Mouse (Mus musculus): Measurements from ENCODE around the gene Ank2. TPM values are rescaled to one million over a fixed set of nuclear protein-coding genes. Genes with fewer than 3 reads are reported as not detected.

The Ank2 gene
- polyA plus RNA-seq, 1 experiment from 2014 or later = 189 TPM

GRCm38 (mm10) chr3:127282277-127282676 lies 216.9 kb downstream of the Ank2 start:
- H3K27me3 ChIP-seq (ENCODE audit: control insufficient read depth, insufficient read depth, low read depth, low read length) = no peaks in the 10 kb centered on the region
- H3K4me2 ChIP-seq (ENCODE audit: low read length) = no peak overlapping the region
- 86% methylated on average over 5 of the region's 5 CpGs for WGBS
- no peaks in the 10 kb centered on the region for H3K9me3 ChIP-seq (replicated peaks; ENCODE audit: control insufficient read depth, low read length, poor library complexity, severe bottlenecking)
- H3K27ac ChIP-seq (ENCODE audit: low read length) = no peak overlapping the region
- H3K9ac ChIP-seq (ENCODE audit: low read depth, low read length) = no peak overlapping the region
- no peaks in the 10 kb centered on the region for H3K4me1 ChIP-seq (ENCODE audit: control insufficient read depth, insufficient read depth, low read length)
- no peak overlapping the region for H3K4me3 ChIP-seq (ENCODE audit: low read depth, low read length)
- ATAC-seq = no peak
- H3K36me3 ChIP-seq (ENCODE audit: control insufficient read depth, insufficient read depth, low read length) = no peaks in the 10 kb centered on the region

GRCm38 (mm10) chr3:127281390-127281789 lies 217.8 kb downstream of the Ank2 start:
- 79% methylated on average over 3 of the region's 3 CpGs for WGBS
- ATAC-seq = no peak
- no peak overlapping the region for H3K9ac ChIP-seq (ENCODE audit: low read depth, low read length)
- H3K27ac ChIP-seq (ENCODE audit: low read length) = no peak overlapping the region
- no peaks in the 10 kb centered on the region for H3K9me3 ChIP-seq (replicated peaks; ENCODE audit: control insufficient read depth, low read length, poor library complexity, severe bottlenecking)
- H3K4me2 ChIP-seq (ENCODE audit: low read length) = no peak overlapping the region
- H3K4me3 ChIP-seq (ENCODE audit: low read depth, low read length) = no peak overlapping the region
- H3K4me1 ChIP-seq (ENCODE audit: control insufficient read depth, insufficient read depth, low read length) = no peaks in the 10 kb centered on the region
- H3K36me3 ChIP-seq (ENCODE audit: control insufficient read depth, insufficient read depth, low read length) = no peaks in the 10 kb centered on the region
- H3K27me3 ChIP-seq (ENCODE audit: control insufficient read depth, insufficient read depth, low read depth, low read length) = no peaks in the 10 kb centered on the region

GRCm38 (mm10) chr3:127280376-127280775 lies 218.8 kb downstream of the Ank2 start:
- no peaks in the 10 kb centered on the region for H3K36me3 ChIP-seq (ENCODE audit: control insufficient read depth, insufficient read depth, low read length)
- no peaks in the 10 kb centered on the region for H3K9me3 ChIP-seq (replicated peaks; ENCODE audit: control insufficient read depth, low read length, poor library complexity, severe bottlenecking)
- H3K4me2 ChIP-seq (ENCODE audit: low read length) = no peak overlapping the region
- H3K27me3 ChIP-seq (ENCODE audit: control insufficient read depth, insufficient read depth, low read depth, low read length) = no peaks in the 10 kb centered on the region
- no peaks in the 10 kb centered on the region for H3K4me1 ChIP-seq (ENCODE audit: control insufficient read depth, insufficient read depth, low read length)
- ATAC-seq = no peak
- H3K27ac ChIP-seq (ENCODE audit: low read length) = no peak overlapping the region
- H3K9ac ChIP-seq (ENCODE audit: low read depth, low read length) = no peak overlapping the region
- H3K4me3 ChIP-seq (ENCODE audit: low read depth, low read length) = no peak overlapping the region

- no peak overlapping the region for H3K4me2 ChIP-seq (ENCODE audit: low read length)
- 85% methylated on average over 6 of the region's 6 CpGs for WGBS
- no peak overlapping the region for H3K27ac ChIP-seq (ENCODE audit: low read length)
- H3K9ac ChIP-seq (ENCODE audit: low read depth, low read length) = no peak overlapping the region
- ATAC-seq = no peak
- H3K4me1 ChIP-seq (ENCODE audit: control insufficient read depth, insufficient read depth, low read length) = peaks cover 7% of the 10 kb centered on the region
- H3K9me3 ChIP-seq (replicated peaks; ENCODE audit: control insufficient read depth, low read length, poor library complexity, severe bottlenecking) = no peaks in the 10 kb centered on the region
- no peak overlapping the region for H3K4me3 ChIP-seq (ENCODE audit: low read depth, low read length)
- H3K27me3 ChIP-seq (ENCODE audit: control insufficient read depth, insufficient read depth, low read depth, low read length) = no peaks in the 10 kb centered on the region
- H3K36me3 ChIP-seq (ENCODE audit: control insufficient read depth, insufficient read depth, low read length) = no peaks in the 10 kb centered on the region
Measured at GRCm38 (mm10) chr3:127275953-127276352, 223.2 kb downstream of the Ank2 start.

- Histone ChIP-seq H3K4me2 (ENCODE audit: low read length) (no peak overlapping the region), H3K4me1 (ENCODE audit: control insufficient read depth, insufficient read depth, low read length) (peaks cover 12% of the 10 kb centered on the region), H3K27ac (ENCODE audit: low read length) (no peak overlapping the region), H3K27me3 (ENCODE audit: control insufficient read depth, insufficient read depth, low read depth, low read length) (no peaks in the 10 kb centered on the region), H3K4me3 (ENCODE audit: low read depth, low read length) (no peak overlapping the region), H3K36me3 (ENCODE audit: control insufficient read depth, insufficient read depth, low read length) (no peaks in the 10 kb centered on the region), H3K9ac (ENCODE audit: low read depth, low read length) (no peak overlapping the region), H3K9me3 (replicated peaks; ENCODE audit: control insufficient read depth, low read length, poor library complexity, severe bottlenecking) (no peaks in the 10 kb centered on the region)
- WGBS = 59% methylated on average over 12 of the region's 12 CpGs
- ATAC-seq = no peak
Measured at GRCm38 (mm10) chr3:127272801-127273200, 226.3 kb downstream of the Ank2 start.

- ATAC-seq = no peak
- no peak overlapping the region for H3K4me2 ChIP-seq (ENCODE audit: low read length)
- no peaks in the 10 kb centered on the region for H3K9me3 ChIP-seq (replicated peaks; ENCODE audit: control insufficient read depth, low read length, poor library complexity, severe bottlenecking)
- H3K36me3 ChIP-seq (ENCODE audit: control insufficient read depth, insufficient read depth, low read length) = no peaks in the 10 kb centered on the region
- peaks cover 27% of the 10 kb centered on the region for H3K4me1 ChIP-seq (ENCODE audit: control insufficient read depth, insufficient read depth, low read length)
- H3K27ac ChIP-seq (ENCODE audit: low read length) = no peak overlapping the region
- no peak overlapping the region for H3K9ac ChIP-seq (ENCODE audit: low read depth, low read length)
- 75% methylated on average over 14 of the region's 14 CpGs for WGBS
- H3K27me3 ChIP-seq (ENCODE audit: control insufficient read depth, insufficient read depth, low read depth, low read length) = no peaks in the 10 kb centered on the region
- H3K4me3 ChIP-seq (ENCODE audit: low read depth, low read length) = no peak overlapping the region
Measured at GRCm38 (mm10) chr3:127269616-127270015, 229.5 kb downstream of the Ank2 start.

- no peak overlapping the region for H3K9ac ChIP-seq (ENCODE audit: low read depth, low read length)
- peak overlapping the region; percentile 23; the same call in 1 of the 2 replicates for H3K27ac ChIP-seq (ENCODE audit: low read length)
- peaks cover 21% of the 10 kb centered on the region for H3K4me1 ChIP-seq (ENCODE audit: control insufficient read depth, insufficient read depth, low read length)
- no peak overlapping the region for H3K4me3 ChIP-seq (ENCODE audit: low read depth, low read length)
- WGBS = 12% methylated on average over 6 of the region's 6 CpGs
- no peaks in the 10 kb centered on the region for H3K9me3 ChIP-seq (replicated peaks; ENCODE audit: control insufficient read depth, low read length, poor library complexity, severe bottlenecking)
- no peaks in the 10 kb centered on the region for H3K36me3 ChIP-seq (ENCODE audit: control insufficient read depth, insufficient read depth, low read length)
- H3K4me2 ChIP-seq (ENCODE audit: low read length) = no peak overlapping the region
- H3K27me3 ChIP-seq (ENCODE audit: control insufficient read depth, insufficient read depth, low read depth, low read length) = no peaks in the 10 kb centered on the region
- ATAC-seq = peak; percentile 22; the same call in 1 of the 2 replicates
Measured at GRCm38 (mm10) chr3:127267846-127268245, 231.3 kb downstream of the Ank2 start.

- Histone ChIP-seq H3K27ac (ENCODE audit: low read length) (no peak overlapping the region), H3K9ac (ENCODE audit: low read depth, low read length) (no peak overlapping the region), H3K9me3 (replicated peaks; ENCODE audit: control insufficient read depth, low read length, poor library complexity, severe bottlenecking) (no peaks in the 10 kb centered on the region), H3K36me3 (ENCODE audit: control insufficient read depth, insufficient read depth, low read length) (no peaks in the 10 kb centered on the region), H3K4me3 (ENCODE audit: low read depth, low read length) (no peak overlapping the region), H3K4me1 (ENCODE audit: control insufficient read depth, insufficient read depth, low read length) (peaks cover 28% of the 10 kb centered on the region), H3K4me2 (ENCODE audit: low read length) (no peak overlapping the region), H3K27me3 (ENCODE audit: control insufficient read depth, insufficient read depth, low read depth, low read length) (no peaks in the 10 kb centered on the region)
- peak; percentile 50 for ATAC-seq
- 42% methylated on average over 5 of the region's 5 CpGs for WGBS
Measured at GRCm38 (mm10) chr3:127265732-127266131, 233.4 kb downstream of the Ank2 start.

GRCm38 (mm10) chr3:127265182-127265581 lies 234.0 kb downstream of the Ank2 start:
- Histone ChIP-seq H3K4me3 (ENCODE audit: low read depth, low read length) (no peak overlapping the region), H3K4me2 (ENCODE audit: low read length) (no peak overlapping the region), H3K4me1 (ENCODE audit: control insufficient read depth, insufficient read depth, low read length) (peaks cover 34% of the 10 kb centered on the region), H3K27me3 (ENCODE audit: control insufficient read depth, insufficient read depth, low read depth, low read length) (no peaks in the 10 kb centered on the region), H3K9me3 (replicated peaks; ENCODE audit: control insufficient read depth, low read length, poor library complexity, severe bottlenecking) (no peaks in the 10 kb centered on the region), H3K36me3 (ENCODE audit: control insufficient read depth, insufficient read depth, low read length) (no peaks in the 10 kb centered on the region), H3K9ac (ENCODE audit: low read depth, low read length) (no peak overlapping the region), H3K27ac (ENCODE audit: low read length) (peak overlapping the region; percentile 56; the same call in 1 of the 2 replicates)
- 77% methylated on average over 3 of the region's 3 CpGs for WGBS
- ATAC-seq = no peak
